Mouse (Mus musculus): ENCODE data around the gene Olfr1344. TPM values are rescaled to one million over a fixed set of nuclear protein-coding genes. Genes with fewer than 3 reads are reported as not detected.

Gene Olfr1344
- total RNA-seq (2014; rRNA removed) (not detected in 2 replicates), polyA plus RNA-seq (2012; rRNA removed) (not detected in 2 replicates)

DNA sequence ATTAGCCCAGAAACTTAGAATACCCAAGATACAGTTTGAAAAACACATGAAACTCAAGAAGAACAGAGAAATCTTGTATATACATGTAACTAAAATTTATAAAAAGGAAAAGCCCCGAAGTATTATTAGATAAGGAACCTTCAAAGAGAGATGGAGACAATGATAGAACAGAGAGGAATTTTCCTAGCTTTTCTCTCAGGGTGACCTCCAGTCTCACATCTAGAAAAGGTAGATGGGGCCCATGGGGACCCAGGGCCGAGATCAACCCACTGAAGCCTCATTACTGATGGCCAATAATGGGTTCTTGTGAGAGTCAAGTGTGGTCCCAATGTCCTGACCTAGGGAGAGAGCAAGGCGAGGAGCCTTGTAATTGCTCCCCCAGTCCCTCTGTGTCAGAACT is at the start of gene Olfr1344:
Gene Olfr1344, plus strand, starts transcription at position 301 of the 400 bp plus-strand sequence.
- Histone ChIP-seq H3K9ac (ENCODE audit: low read depth, low read length) (no peak within 1 kb of the TSS), H3K36me3 (ENCODE audit: control insufficient read depth, insufficient read depth, low read length) (no peaks in the 10 kb centered on the region), H3K27me3 (ENCODE audit: control insufficient read depth, insufficient read depth, low read length) (no peaks in the 10 kb centered on the region), H3K79me2 (ENCODE audit: control insufficient read depth, insufficient read depth, low read length) (no peaks in the 10 kb centered on the region), H3K27ac (replicated peaks; ENCODE audit: insufficient read depth, low read depth, low read length) (no peak within 1 kb of the TSS), H3K4me1 (ENCODE audit: control insufficient read depth, insufficient read depth, low read length) (no peaks in the 10 kb centered on the region), H3K4me3 (ENCODE audit: insufficient read depth, low read depth, low read length) (no peak within 1 kb of the TSS)
- TF ChIP-seq CTCF (IDR thresholded peaks at IDR 0.05; ENCODE audit: low read depth, low read length) (no peak), POLR2A (IDR thresholded peaks at IDR 0.05; ENCODE audit: extremely low read depth, insufficient read depth, low read length) (no peak)
- DNase-seq (ENCODE audit: extremely low read depth, low read depth, low spot score), result no peak
- 62% methylated on average over 3 of the region's 3 CpGs for WGBS

DNA sequence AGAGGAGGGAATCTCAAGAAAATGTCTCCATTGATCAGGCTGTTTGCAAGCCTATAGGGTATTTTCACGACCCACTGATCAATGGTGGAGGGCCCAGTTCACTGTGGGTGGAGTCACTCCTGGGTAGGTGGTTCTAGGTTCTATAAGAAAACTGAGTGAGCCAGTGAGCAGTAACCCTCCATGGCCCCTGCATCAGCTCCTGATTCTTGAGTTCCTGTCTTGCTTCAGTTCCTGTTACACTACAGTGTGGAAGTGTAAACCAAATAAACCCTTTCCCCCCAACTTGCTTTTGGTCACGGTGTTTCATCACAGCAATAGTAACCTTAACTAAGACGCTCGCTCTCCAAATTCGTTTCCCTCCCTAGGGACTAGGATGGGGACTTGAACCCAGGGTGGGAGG is 49.5 kb upstream of the Olfr1344 start:
- peaks cover 10% of the 10 kb centered on the region; the same call in 1 of the 2 replicates for H3K36me3 ChIP-seq (ENCODE audit: control insufficient read depth, insufficient read depth, low read length)
- H3K9ac ChIP-seq (ENCODE audit: low read depth, low read length), result no peak overlapping the region
- no peak for TF ChIP-seq CTCF (IDR thresholded peaks at IDR 0.05; ENCODE audit: low read depth, low read length)
- TF ChIP-seq POLR2A (IDR thresholded peaks at IDR 0.05; ENCODE audit: extremely low read depth, insufficient read depth, low read length), result no peak
- H3K4me1 ChIP-seq (ENCODE audit: control insufficient read depth, insufficient read depth, low read length), result no peaks in the 10 kb centered on the region; the same call in 1 of the 2 replicates
- WGBS, result 87% methylated on average over 5 of the region's 5 CpGs
- H3K79me2 ChIP-seq (ENCODE audit: control insufficient read depth, insufficient read depth, low read length), result no peaks in the 10 kb centered on the region
- no peak overlapping the region for H3K4me3 ChIP-seq (ENCODE audit: insufficient read depth, low read depth, low read length)
- no peaks in the 10 kb centered on the region for H3K27me3 ChIP-seq (ENCODE audit: control insufficient read depth, insufficient read depth, low read length)
- no peak overlapping the region for H3K27ac ChIP-seq (replicated peaks; ENCODE audit: insufficient read depth, low read depth, low read length)
- no peak for DNase-seq (ENCODE audit: extremely low read depth, low read depth, low spot score)

DNA sequence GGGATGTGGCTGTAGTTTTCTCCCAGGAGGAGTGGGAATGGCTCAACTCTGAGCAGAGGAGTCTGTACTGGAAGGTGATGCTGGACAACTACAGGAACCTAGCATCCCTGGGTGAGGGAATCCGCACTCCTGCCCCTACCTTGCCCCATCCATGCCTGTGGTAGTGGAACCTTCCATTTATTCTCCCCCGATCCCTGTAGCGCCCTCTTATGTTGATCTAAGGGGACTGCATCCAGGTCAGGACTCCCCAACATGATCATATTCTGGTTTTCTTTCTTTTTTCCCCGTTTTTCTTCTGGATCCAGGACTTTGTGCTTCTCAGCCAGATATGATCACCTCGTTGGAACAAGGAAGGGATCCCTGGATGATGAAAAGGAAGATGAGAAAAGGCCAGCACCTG is 49.0 kb upstream of the Olfr1344 start:
- no peaks in the 10 kb centered on the region for H3K4me1 ChIP-seq (ENCODE audit: control insufficient read depth, insufficient read depth, low read length)
- no peak for TF ChIP-seq CTCF (IDR thresholded peaks at IDR 0.05; ENCODE audit: low read depth, low read length)
- 70% methylated on average over 5 of the region's 5 CpGs for WGBS
- no peak overlapping the region for H3K27ac ChIP-seq (replicated peaks; ENCODE audit: insufficient read depth, low read depth, low read length)
- H3K36me3 ChIP-seq (ENCODE audit: control insufficient read depth, insufficient read depth, low read length), result peaks cover 11% of the 10 kb centered on the region; the same call in 1 of the 2 replicates
- no peaks in the 10 kb centered on the region for H3K79me2 ChIP-seq (ENCODE audit: control insufficient read depth, insufficient read depth, low read length)
- no peak overlapping the region for H3K9ac ChIP-seq (ENCODE audit: low read depth, low read length)
- H3K27me3 ChIP-seq (ENCODE audit: control insufficient read depth, insufficient read depth, low read length), result no peaks in the 10 kb centered on the region
- no peak for DNase-seq (ENCODE audit: extremely low read depth, low read depth, low spot score)
- no peak overlapping the region for H3K4me3 ChIP-seq (ENCODE audit: insufficient read depth, low read depth, low read length)

DNA sequence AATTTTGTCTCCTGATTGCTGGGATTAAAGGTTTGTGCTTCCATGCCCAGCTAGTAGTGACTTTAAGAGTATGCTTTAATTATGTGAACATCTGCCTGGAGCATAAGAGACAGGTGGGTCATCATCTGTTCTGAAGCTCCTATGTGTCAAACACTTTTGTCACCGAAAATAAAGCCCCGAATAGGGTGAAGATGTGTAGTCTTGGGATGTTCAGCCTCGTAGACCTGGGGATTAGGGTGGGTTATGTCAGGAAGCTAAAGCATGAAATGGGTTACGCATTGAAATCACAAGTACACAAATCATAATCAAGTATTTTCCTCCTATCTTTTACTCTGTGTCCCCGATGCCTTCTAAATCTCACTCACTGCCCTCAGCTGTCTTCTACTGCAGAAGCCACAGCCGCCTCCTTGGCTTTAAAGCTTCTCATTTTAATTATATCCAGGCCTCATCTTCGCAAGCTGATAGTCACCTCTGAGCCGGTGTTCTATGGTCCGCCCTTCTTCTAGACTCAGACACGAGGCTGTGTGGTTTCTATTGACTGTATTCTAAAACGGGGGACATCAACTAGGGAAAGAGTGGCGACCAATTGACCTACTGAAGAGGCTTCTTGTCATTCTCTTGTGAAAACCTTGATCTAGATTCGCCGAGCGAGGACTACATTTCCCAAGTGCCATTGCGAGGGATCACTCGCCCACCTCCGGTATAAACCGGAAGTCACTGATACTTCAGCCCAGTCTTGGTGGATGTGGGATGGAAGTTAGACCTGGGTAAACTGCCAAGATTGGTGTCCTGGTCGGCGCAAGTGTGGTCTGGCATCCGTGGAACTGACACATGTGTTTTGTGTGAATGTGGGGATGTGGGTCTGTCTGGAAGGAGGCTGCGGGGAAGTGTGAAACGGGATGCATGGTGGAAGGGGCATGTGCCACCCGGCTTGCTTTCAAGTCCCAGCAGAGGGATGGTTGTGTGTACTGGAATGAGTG is 40.2 kb upstream of the Olfr1344 start, which contains the start of gene Smim17:
Gene Smim17, plus strand, starts transcription at position 720 of the 980 bp plus-strand sequence.
- H3K27ac ChIP-seq (replicated peaks; ENCODE audit: insufficient read depth, low read depth, low read length), result no peak within 1 kb of the TSS
- H3K4me1 ChIP-seq (ENCODE audit: control insufficient read depth, insufficient read depth, low read length), result peaks cover 3% of the 10 kb centered on the region; the same call in 1 of the 2 replicates
- no peak for DNase-seq (ENCODE audit: extremely low read depth, low read depth, low spot score)
- peaks cover 6% of the 10 kb centered on the region; the same call in 1 of the 2 replicates for H3K36me3 ChIP-seq (ENCODE audit: control insufficient read depth, insufficient read depth, low read length)
- no peak within 1 kb of the TSS for H3K9ac ChIP-seq (ENCODE audit: low read depth, low read length)
- peak within 1 kb of the TSS; percentile 24; the same call in 1 of the 2 replicates for H3K4me3 ChIP-seq (ENCODE audit: insufficient read depth, low read depth, low read length)
- no peaks in the 10 kb centered on the region for H3K27me3 ChIP-seq (ENCODE audit: control insufficient read depth, insufficient read depth, low read length)
- WGBS, result 27% methylated on average over 25 of the region's 25 CpGs
- TF ChIP-seq POLR2A (IDR thresholded peaks at IDR 0.05; ENCODE audit: extremely low read depth, insufficient read depth, low read length), result no peak
- TF ChIP-seq CTCF (IDR thresholded peaks at IDR 0.05; ENCODE audit: low read depth, low read length), result no peak
- H3K79me2 ChIP-seq (ENCODE audit: control insufficient read depth, insufficient read depth, low read length), result no peaks in the 10 kb centered on the region

DNA sequence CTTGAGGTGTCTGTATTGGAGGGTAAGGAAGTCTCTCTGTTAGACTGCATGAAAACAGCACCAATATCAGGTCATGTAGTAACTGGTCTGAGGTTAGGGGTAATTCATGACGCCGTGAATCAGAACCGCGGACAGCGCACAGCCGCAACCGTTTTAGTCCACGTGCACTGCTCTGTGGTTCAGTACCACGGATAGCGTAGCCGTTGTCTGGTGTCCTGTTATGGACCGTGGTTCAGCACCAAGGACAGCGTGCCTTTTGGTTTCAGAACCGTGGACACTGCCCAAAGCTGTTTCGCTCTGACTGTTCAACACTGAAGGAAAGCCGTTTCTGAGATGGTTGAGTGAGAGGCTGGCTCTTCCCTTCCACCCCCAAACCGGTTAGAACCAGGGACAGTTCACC is 28.4 kb upstream of the Olfr1344 start, which contains the start of gene Gm20715:
Gene Gm20715, plus strand, starts transcription at position 235 of the 400 bp plus-strand sequence.
- no peaks in the 10 kb centered on the region for H3K4me1 ChIP-seq (ENCODE audit: control insufficient read depth, insufficient read depth, low read length)
- H3K9ac ChIP-seq (ENCODE audit: low read depth, low read length), result no peak within 1 kb of the TSS
- no peaks in the 10 kb centered on the region for H3K27me3 ChIP-seq (ENCODE audit: control insufficient read depth, insufficient read depth, low read length)
- no peak within 1 kb of the TSS for H3K4me3 ChIP-seq (ENCODE audit: insufficient read depth, low read depth, low read length)
- no peaks in the 10 kb centered on the region for H3K36me3 ChIP-seq (ENCODE audit: control insufficient read depth, insufficient read depth, low read length)
- no peak within 1 kb of the TSS for H3K27ac ChIP-seq (replicated peaks; ENCODE audit: insufficient read depth, low read depth, low read length)
- no peaks in the 10 kb centered on the region for H3K79me2 ChIP-seq (ENCODE audit: control insufficient read depth, insufficient read depth, low read length)
- WGBS, result 2% methylated on average over 17 of the region's 17 CpGs
- peak; percentile 82 for DNase-seq (ENCODE audit: extremely low read depth, low read depth, low spot score)
- TF ChIP-seq CTCF (IDR thresholded peaks at IDR 0.05; ENCODE audit: low read depth, low read length) (peak; percentile 58), POLR2A (IDR thresholded peaks at IDR 0.05; ENCODE audit: extremely low read depth, insufficient read depth, low read length) (no peak)

All from liver, adult 2 months (tissue).